Mouse (Mus musculus) hindbrain, embryonic 11.5 days (tissue): ENCODE measurements at regions not wholly inside any gene's neighbourhood (a gene's known extent, or its start where the extent isn't known, plus 50 kb on each side); places are given as distances from the start of the nearest gene placed in this dataset.

Experiments used
- ATAC-seq: fragments of 200-750 bp; cut with Nextera tagmentation; 2 replicates; pipeline ENCODE4 v1.8.0; 2017; ENCODE audit warnings: mild to moderate bottlenecking, moderate TSS enrichment, moderate library complexity; ENCODE audit not compliant: low FRiP score
- DNase-seq: peaks from one replicate; pipeline ENCODE4 v3.0.0-alpha.2; 2015; ENCODE audit warnings: low spot score
- H3K27ac ChIP-seq: fragments of 300-500 bp; sonication (generic); 2 replicates; pipeline ENCODE4 v1.5.1; 2014; ENCODE audit warnings: mild to moderate bottlenecking, low read depth, low read length
- H3K27me3 ChIP-seq: fragments of 300-500 bp; sonication (generic); 2 replicates; pipeline ENCODE4 v1.6.1; 2014; ENCODE audit warnings: mild to moderate bottlenecking, low read length, moderate library complexity, mixed read lengths; ENCODE audit not compliant: control insufficient read depth, insufficient read depth
- H3K36me3 ChIP-seq: fragments of 300-500 bp; sonication (generic); 2 replicates; pipeline ENCODE4 v1.6.1; 2014; ENCODE audit warnings: mild to moderate bottlenecking, low read length, moderate library complexity, mixed read lengths; ENCODE audit not compliant: control insufficient read depth, insufficient read depth
- H3K4me1 ChIP-seq: fragments of 300-500 bp; sonication (generic); replicated peaks from 2 replicates; pipeline ENCODE4 v1.6.1; 2014; ENCODE audit warnings: low read length, mixed read lengths; ENCODE audit not compliant: control insufficient read depth, insufficient read depth
- H3K4me2 ChIP-seq: fragments of 300-500 bp; sonication (generic); replicated peaks from 2 replicates; pipeline ENCODE4 v1.6.1; 2014; ENCODE audit warnings: mild to moderate bottlenecking, low read depth, low read length
- H3K4me3 ChIP-seq: fragments of 300-500 bp; sonication (generic); 2 replicates; pipeline ENCODE4 v1.5.1; 2014; ENCODE audit warnings: low read depth, low read length
- H3K9ac ChIP-seq: fragments of 300-500 bp; sonication (generic); 2 replicates; pipeline ENCODE4 v1.6.1; 2014; ENCODE audit warnings: low read depth, low read length
- H3K9me3 ChIP-seq: fragments of 300-500 bp; sonication (generic); 2 replicates; pipeline ENCODE4 v1.6.1; 2016; ENCODE audit warnings: low read length; ENCODE audit not compliant: control insufficient read depth
- WGBS: fragments of 180-500 bp; shearing (Covaris S2); extraction: QIAGEN DNeasy Blood & Tissue Kit; methylation state at CpG from one replicate; pipeline ENCODE4 v1.1.7; 2014; 5-methylcytosine and 5-hydroxymethylcytosine counted together

DNA sequence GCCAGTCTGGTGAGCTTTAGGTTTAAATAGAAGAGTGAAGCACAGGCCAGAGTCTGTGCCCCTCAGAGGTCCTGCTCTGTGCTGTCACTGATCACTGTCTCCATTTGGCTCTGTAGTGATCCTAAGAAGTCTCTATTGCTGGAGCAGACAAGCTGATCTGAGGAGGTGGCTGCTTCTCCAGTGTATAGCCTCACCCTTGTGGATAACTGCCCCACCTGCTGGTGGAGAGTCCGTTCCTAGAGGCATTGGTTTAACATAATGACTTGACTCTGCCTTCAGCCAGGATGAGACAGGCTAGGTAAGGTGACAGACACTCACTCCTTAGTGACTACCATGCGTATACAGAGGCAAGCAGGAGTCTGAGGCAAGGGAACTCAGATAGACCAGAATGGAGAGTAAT is 136.5 kb upstream of the Foxn2 start:
- H3K27me3 ChIP-seq, result no peaks in the 10 kb centered on the region
- no peaks in the 10 kb centered on the region for H3K36me3 ChIP-seq
- ATAC-seq (no peak), DNase-seq (no peak)
- no peak overlapping the region for H3K9ac ChIP-seq
- H3K4me2 ChIP-seq, result no peak overlapping the region
- no peaks in the 10 kb centered on the region for H3K4me1 ChIP-seq
- no peaks in the 10 kb centered on the region for H3K9me3 ChIP-seq
- WGBS, result 76% methylated on average over 2 of the region's 2 CpGs
- no peak overlapping the region for H3K27ac ChIP-seq
- no peak overlapping the region for H3K4me3 ChIP-seq

DNA sequence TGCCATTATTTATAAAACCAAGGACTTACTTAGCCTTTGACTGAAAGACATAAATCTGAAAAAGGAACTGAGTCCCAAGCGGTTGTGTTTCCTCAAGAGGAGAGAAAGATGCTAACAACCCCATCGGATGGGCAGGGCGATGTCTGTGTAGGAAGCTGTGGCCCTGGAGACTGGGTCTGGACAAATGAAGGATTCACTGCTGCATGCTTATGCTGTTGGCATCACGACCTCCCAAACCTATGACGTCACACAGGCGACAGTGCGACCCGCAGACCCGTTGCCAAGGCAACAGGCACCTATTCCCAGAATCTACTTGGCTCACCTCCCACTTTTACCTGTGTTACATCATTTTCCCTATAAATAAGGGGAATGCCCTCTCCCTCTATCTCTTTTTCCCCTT is 135.3 kb upstream of the Foxn2 start:
- no peaks in the 10 kb centered on the region for H3K9me3 ChIP-seq
- DNase-seq, result no peak
- no peak overlapping the region for H3K4me2 ChIP-seq
- no peaks in the 10 kb centered on the region for H3K27me3 ChIP-seq
- 75% methylated on average over 9 of the region's 9 CpGs for WGBS
- no peak overlapping the region for H3K27ac ChIP-seq
- no peak overlapping the region for H3K9ac ChIP-seq
- no peaks in the 10 kb centered on the region for H3K36me3 ChIP-seq
- H3K4me1 ChIP-seq, result no peaks in the 10 kb centered on the region
- ATAC-seq, result no peak
- H3K4me3 ChIP-seq, result no peak overlapping the region

DNA sequence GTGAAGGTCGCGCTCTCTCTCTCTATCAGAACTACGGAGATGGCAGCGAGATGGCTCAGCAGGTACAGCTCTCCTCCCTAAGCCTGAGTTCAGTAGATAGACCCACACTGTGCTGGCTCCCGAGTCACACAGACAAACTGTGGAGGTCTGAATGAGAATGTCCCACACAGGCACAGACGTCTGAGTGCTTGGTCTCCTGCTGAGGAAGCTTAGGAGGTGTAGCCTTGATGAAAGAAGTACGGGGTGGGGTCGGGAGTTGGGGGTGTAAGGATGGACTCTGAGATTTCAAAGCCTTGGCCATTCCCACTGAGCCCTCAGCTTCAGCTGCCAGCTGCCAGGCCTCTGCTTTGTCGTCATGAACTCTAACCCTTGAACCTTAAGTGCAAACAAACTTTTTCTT is 134.2 kb upstream of the Foxn2 start:
- no peak overlapping the region for H3K4me3 ChIP-seq
- H3K4me2 ChIP-seq, result no peak overlapping the region
- no peak for ATAC-seq
- no peaks in the 10 kb centered on the region for H3K27me3 ChIP-seq
- WGBS, result 63% methylated on average over 9 of the region's 9 CpGs
- H3K9me3 ChIP-seq, result no peaks in the 10 kb centered on the region
- H3K27ac ChIP-seq, result no peak overlapping the region
- no peak overlapping the region for H3K9ac ChIP-seq
- no peak for DNase-seq
- H3K4me1 ChIP-seq, result no peaks in the 10 kb centered on the region
- no peaks in the 10 kb centered on the region for H3K36me3 ChIP-seq

DNA sequence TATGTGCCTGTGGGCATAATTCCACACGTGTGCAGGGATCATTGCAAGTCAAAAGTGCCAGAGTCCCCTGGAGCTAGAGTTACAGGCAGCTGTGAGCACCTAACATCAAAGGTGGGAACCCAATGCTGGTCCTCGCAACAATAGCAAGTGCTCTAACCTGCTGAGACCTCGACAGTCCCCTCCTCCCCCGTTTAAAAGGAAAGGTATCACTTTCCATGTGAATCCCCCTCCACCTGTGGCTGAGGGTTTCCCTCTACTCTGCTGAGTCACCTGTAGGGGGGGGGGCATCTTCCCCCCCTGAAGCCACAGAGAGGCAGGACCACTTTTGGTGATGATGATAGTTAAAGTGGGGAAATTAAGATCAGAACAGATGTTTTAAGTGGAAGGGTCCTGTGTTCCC is 133.4 kb upstream of the Foxn2 start:
- no peaks in the 10 kb centered on the region for H3K9me3 ChIP-seq
- DNase-seq (no peak), ATAC-seq (no peak)
- no peak overlapping the region for H3K4me3 ChIP-seq
- no peak overlapping the region for H3K4me2 ChIP-seq
- no peaks in the 10 kb centered on the region for H3K4me1 ChIP-seq
- H3K9ac ChIP-seq, result no peak overlapping the region
- no peak overlapping the region for H3K27ac ChIP-seq
- 40% methylated on average over 4 of the region's 4 CpGs for WGBS
- no peaks in the 10 kb centered on the region for H3K36me3 ChIP-seq
- no peaks in the 10 kb centered on the region for H3K27me3 ChIP-seq

DNA sequence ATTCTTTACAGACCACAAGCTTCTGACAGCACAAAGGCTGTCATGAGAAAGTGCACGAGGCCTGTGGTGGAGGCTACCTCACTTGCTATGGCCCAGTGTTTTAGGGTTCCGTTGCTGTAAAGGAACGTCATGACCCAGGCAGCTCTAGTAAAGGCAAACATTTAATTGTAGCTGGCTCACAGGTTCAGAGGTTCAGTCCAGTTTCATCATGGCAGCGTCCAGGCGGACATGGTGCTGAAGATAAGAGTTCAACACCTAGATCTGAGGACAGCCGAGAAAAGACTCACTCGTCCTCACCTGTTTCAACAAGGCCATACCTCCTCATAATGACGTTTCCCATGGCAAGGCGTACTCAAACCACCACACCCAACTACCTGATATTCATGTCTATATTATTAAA is 132.7 kb upstream of the Foxn2 start:
- Histone ChIP-seq H3K9ac (no peak overlapping the region), H3K36me3 (no peaks in the 10 kb centered on the region), H3K4me3 (no peak overlapping the region), H3K27ac (no peak overlapping the region), H3K4me2 (no peak overlapping the region), H3K9me3 (no peaks in the 10 kb centered on the region), H3K27me3 (no peaks in the 10 kb centered on the region), H3K4me1 (no peaks in the 10 kb centered on the region)
- 91% methylated on average over 9 of the region's 9 CpGs for WGBS
- no peak for DNase-seq
- ATAC-seq, result no peak

DNA sequence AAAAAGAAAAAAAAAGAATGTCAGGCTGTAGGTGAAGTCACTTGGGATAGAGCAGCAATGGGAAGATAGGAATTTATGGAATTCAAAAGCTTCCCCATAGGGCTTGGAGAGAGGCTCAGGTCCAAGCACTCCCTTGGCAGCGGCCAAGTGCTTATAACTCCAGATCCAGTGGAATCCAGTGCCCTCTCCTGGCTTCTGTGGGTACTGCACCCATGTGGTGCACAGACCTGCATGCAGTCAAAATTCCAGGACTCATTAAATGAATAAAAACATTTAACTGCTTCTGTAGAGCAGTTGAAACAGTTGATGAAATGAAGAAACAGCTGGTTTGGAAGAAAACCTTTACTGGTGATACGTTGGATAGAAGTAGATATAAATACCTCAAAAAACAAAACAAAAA is 127.6 kb upstream of the Foxn2 start:
- ATAC-seq, result no peak
- Histone ChIP-seq H3K36me3 (no peaks in the 10 kb centered on the region), H3K4me3 (no peak overlapping the region), H3K9me3 (no peaks in the 10 kb centered on the region), H3K4me1 (no peaks in the 10 kb centered on the region), H3K9ac (no peak overlapping the region), H3K4me2 (no peak overlapping the region), H3K27me3 (no peaks in the 10 kb centered on the region), H3K27ac (no peak overlapping the region)
- no peak for DNase-seq
- WGBS, result 89% methylated on average over 2 of the region's 2 CpGs

DNA sequence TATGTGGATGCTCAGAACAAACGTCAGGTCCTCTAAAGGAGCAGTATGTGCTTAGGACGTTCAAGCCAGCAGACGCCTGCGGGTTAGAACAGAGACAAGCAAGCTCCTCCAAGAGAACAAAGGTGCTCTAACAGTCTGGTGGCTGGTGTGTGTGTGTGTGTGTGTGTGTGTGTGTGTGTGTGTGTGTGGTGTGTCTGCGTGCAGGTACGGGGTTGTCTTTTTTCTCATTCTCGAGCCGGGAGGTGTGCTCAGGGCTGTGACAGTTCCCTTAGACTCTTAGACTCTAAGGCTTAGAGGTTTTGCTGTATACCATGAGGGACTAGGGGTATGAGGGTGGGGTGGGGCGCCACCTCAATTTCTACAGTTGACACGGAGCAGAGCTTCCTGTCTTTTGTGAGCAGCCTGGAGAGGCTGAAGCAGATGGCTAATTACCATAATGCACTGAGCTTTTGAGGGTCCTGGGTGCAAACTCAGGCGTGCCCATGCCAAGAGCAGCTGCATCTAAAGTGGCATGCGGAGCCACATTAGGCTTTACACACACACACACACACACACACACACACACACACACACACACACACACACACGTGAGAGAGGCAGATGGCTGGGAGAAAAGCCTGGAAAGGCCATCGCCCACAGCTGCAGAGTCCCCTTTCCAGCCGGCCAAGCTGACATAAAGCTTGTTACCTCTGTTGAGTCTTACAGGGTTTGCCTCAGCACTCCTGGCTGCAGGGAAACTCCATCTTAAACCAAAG is 124.1 kb upstream of the Foxn2 start:
- 69% methylated on average over 14 of the region's 15 CpGs for WGBS
- Histone ChIP-seq H3K27ac (no peak overlapping the region), H3K4me3 (no peak overlapping the region), H3K9ac (no peak overlapping the region), H3K9me3 (no peaks in the 10 kb centered on the region), H3K4me2 (no peak overlapping the region), H3K4me1 (no peaks in the 10 kb centered on the region), H3K36me3 (no peaks in the 10 kb centered on the region), H3K27me3 (no peaks in the 10 kb centered on the region)
- DNase-seq, result no peak
- ATAC-seq, result peak; percentile 83

DNA sequence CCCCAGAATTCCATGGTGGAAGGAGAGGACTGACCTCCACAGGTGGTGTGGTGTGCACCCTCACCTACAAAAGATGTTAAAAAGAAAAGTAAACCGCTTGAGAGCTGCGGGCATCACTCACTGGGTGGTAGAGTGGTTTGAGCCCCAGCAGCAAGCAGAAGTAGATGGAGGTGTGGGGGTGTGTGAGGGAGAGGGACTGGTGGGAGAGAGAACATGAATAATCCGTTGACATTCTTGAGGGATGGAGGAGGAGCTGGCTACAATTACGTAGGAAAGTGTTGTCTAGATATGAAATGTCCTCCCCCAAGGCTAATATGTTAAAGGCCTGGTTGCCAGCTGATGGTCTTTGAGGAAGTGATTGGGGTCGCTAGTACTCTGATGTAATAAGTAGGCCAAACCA is 123.2 kb upstream of the Foxn2 start:
- DNase-seq (no peak), ATAC-seq (no peak)
- no peak overlapping the region for H3K9ac ChIP-seq
- no peak overlapping the region for H3K27ac ChIP-seq
- 81% methylated on average over 5 of the region's 5 CpGs for WGBS
- H3K27me3 ChIP-seq, result no peaks in the 10 kb centered on the region
- no peaks in the 10 kb centered on the region for H3K9me3 ChIP-seq
- H3K4me1 ChIP-seq, result no peaks in the 10 kb centered on the region
- H3K4me3 ChIP-seq, result no peak overlapping the region
- H3K4me2 ChIP-seq, result no peak overlapping the region
- H3K36me3 ChIP-seq, result no peaks in the 10 kb centered on the region

DNA sequence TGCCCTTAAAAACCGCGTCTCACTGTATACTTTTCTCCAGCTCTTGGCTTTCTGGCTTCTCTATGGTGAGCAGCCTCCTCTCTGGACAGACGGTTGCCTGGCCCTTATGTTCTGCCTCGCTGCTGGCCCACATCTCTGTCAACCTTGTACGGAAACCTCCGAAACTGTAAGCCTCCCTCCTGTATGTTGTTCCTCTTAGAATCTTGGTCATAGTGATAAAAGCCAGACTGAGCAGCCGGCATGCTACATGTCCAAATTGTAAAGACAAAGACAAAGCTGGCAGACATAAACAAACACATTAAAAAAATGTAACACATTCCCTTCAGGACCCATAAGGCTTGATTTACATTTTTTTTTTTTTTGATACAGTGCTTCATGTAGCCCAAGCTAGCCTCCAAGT is 122.7 kb upstream of the Foxn2 start:
- Histone ChIP-seq H3K9me3 (no peaks in the 10 kb centered on the region), H3K4me1 (no peaks in the 10 kb centered on the region), H3K36me3 (no peaks in the 10 kb centered on the region), H3K4me3 (no peak overlapping the region), H3K4me2 (no peak overlapping the region), H3K27ac (no peak overlapping the region), H3K9ac (no peak overlapping the region), H3K27me3 (no peaks in the 10 kb centered on the region)
- ATAC-seq (no peak), DNase-seq (no peak)
- 94% methylated on average over 7 of the region's 7 CpGs for WGBS
